Mouse (Mus musculus) heart, embryonic 15.5 days (tissue): Measurements from ENCODE around the gene Slc10a7. TPM values are rescaled to one million over a fixed set of nuclear protein-coding genes. Genes with fewer than 3 reads are reported as not detected.
A peak's percentile ranks its signal among the peaks of the same experiment; 100 is the strongest.

ENCODE experiments used
- ATAC-seq: fragments of 200-750 bp; cut with Nextera tagmentation; replicated peaks from 2 replicates; pipeline ENCODE4 v1.8.0; 2017; ENCODE audit warnings: low read depth, moderate TSS enrichment; ENCODE audit not compliant: insufficient number of reproducible peaks, insufficient read depth, low FRiP score
- H3K27ac ChIP-seq: fragments of 300-500 bp; sonication (generic); 2 replicates; pipeline ENCODE4 v1.5.1; 2015; ENCODE audit warnings: mild to moderate bottlenecking, inconsistent platforms
- H3K27me3 ChIP-seq: fragments of 300-500 bp; sonication (generic); 2 replicates; pipeline ENCODE4 v1.6.1; 2015; ENCODE audit warnings: inconsistent platforms
- H3K36me3 ChIP-seq: fragments of 300-500 bp; sonication (generic); 2 replicates; pipeline ENCODE4 v1.6.1; 2015; ENCODE audit warnings: mild to moderate bottlenecking, inconsistent platforms
- H3K4me1 ChIP-seq: fragments of 300-500 bp; sonication (generic); replicated peaks from 2 replicates; pipeline ENCODE4 v1.6.1; 2015; ENCODE audit warnings: inconsistent platforms
- H3K4me2 ChIP-seq: fragments of 300-500 bp; sonication (generic); 2 replicates; pipeline ENCODE4 v1.6.1; 2015; ENCODE audit warnings: inconsistent platforms, mild to moderate bottlenecking, moderate library complexity
- H3K4me3 ChIP-seq: fragments of 300-500 bp; sonication (generic); 2 replicates; pipeline ENCODE4 v1.5.1; 2015; ENCODE audit warnings: mild to moderate bottlenecking, inconsistent platforms
- H3K9ac ChIP-seq: fragments of 300-500 bp; sonication (generic); 2 replicates; pipeline ENCODE4 v1.6.1; 2015; ENCODE audit warnings: mild to moderate bottlenecking, inconsistent platforms
- H3K9me3 ChIP-seq: fragments of 300-500 bp; sonication (generic); replicated peaks from 2 replicates; pipeline ENCODE4 v1.6.1; 2016; ENCODE audit warnings: inconsistent platforms
- WGBS: fragments of 180-500 bp; shearing (Covaris S2); methylation state at CpG from one replicate; pipeline ENCODE4 v1.1.7; 2015; ENCODE audit warnings: mixed read lengths; 5-methylcytosine and 5-hydroxymethylcytosine counted together
- polyA plus RNA-seq: library from polyadenylated mRNA; unstranded; fragments of >200 nt; fragmentation: Nextera tagmentation; extraction: Ambion mirVana; gene quantifications from 2 replicates; pipeline ENCODE4 v1.2.1, GENCODE M21; 2015

Gene Slc10a7
- polyA plus RNA-seq, 1 experiment from 2014 or later, result 10.5 TPM

- no peak overlapping the region for H3K4me3 ChIP-seq
- H3K9ac ChIP-seq, result no peak overlapping the region
- no peaks in the 10 kb centered on the region for H3K36me3 ChIP-seq
- peaks cover 14% of the 10 kb centered on the region for H3K4me1 ChIP-seq
- no peak for ATAC-seq
- no peaks in the 10 kb centered on the region for H3K27me3 ChIP-seq
- H3K4me2 ChIP-seq, result no peak overlapping the region
- peak overlapping the region; percentile 31; the same call in 1 of the 2 replicates for H3K27ac ChIP-seq
- 75% methylated on average over 5 of the region's 5 CpGs for WGBS
- no peaks in the 10 kb centered on the region for H3K9me3 ChIP-seq
These were observed 75.0 kb downstream of the Slc10a7 start for GRCm38 (mm10) chr8:78584011-78584776.

GRCm38 (mm10) chr8:78584863-78585262 is 75.7 kb downstream of the Slc10a7 start:
- H3K9ac ChIP-seq, result no peak overlapping the region
- H3K27ac ChIP-seq, result peak overlapping the region; percentile 31
- no peak overlapping the region for H3K4me3 ChIP-seq
- no peak overlapping the region for H3K4me2 ChIP-seq
- H3K36me3 ChIP-seq, result no peaks in the 10 kb centered on the region
- H3K4me1 ChIP-seq, result peaks cover 14% of the 10 kb centered on the region
- H3K27me3 ChIP-seq, result no peaks in the 10 kb centered on the region
- no peaks in the 10 kb centered on the region for H3K9me3 ChIP-seq
- 30% methylated on average over 3 of the region's 3 CpGs for WGBS
- ATAC-seq, result no peak

- H3K9me3 ChIP-seq, result no peaks in the 10 kb centered on the region
- WGBS, result 24% methylated on average over 6 of the region's 6 CpGs
- H3K27ac ChIP-seq, result no peak overlapping the region
- H3K4me3 ChIP-seq, result no peak overlapping the region
- H3K36me3 ChIP-seq, result no peaks in the 10 kb centered on the region
- no peak overlapping the region for H3K4me2 ChIP-seq
- H3K9ac ChIP-seq, result no peak overlapping the region
- H3K27me3 ChIP-seq, result no peaks in the 10 kb centered on the region
- ATAC-seq, result no peak
- H3K4me1 ChIP-seq, result peaks cover 11% of the 10 kb centered on the region
These were observed 86.3 kb downstream of the Slc10a7 start for GRCm38 (mm10) chr8:78595481-78595908.

- 15% methylated on average over 3 of the region's 3 CpGs for WGBS
These were observed 89.1 kb downstream of the Slc10a7 start for GRCm38 (mm10) chr8:78598237-78598636.

GRCm38 (mm10) chr8:78603084-78603483 is 93.9 kb downstream of the Slc10a7 start:
- H3K27me3 ChIP-seq, result no peaks in the 10 kb centered on the region
- 96% methylated on average over 5 of the region's 5 CpGs for WGBS

More at GRCm38 (mm10) chr8:78598237-78598636, 89.1 kb downstream of the Slc10a7 start:
- no peak overlapping the region for H3K9ac ChIP-seq
- no peak overlapping the region for H3K27ac ChIP-seq
- H3K27me3 ChIP-seq, result no peaks in the 10 kb centered on the region
- no peaks in the 10 kb centered on the region for H3K36me3 ChIP-seq
- no peak overlapping the region for H3K4me2 ChIP-seq
- no peaks in the 10 kb centered on the region for H3K9me3 ChIP-seq
- H3K4me1 ChIP-seq, result peaks cover 11% of the 10 kb centered on the region
- H3K4me3 ChIP-seq, result no peak overlapping the region
- ATAC-seq, result peak; percentile 80

GRCm38 (mm10) chr8:78604426-78604825 is 95.3 kb downstream of the Slc10a7 start:
- Histone ChIP-seq H3K4me1 (no peaks in the 10 kb centered on the region; the same call in 1 of the 2 replicates), H3K36me3 (peaks cover 10% of the 10 kb centered on the region; the same call in 1 of the 2 replicates), H3K27ac (no peak overlapping the region), H3K9ac (no peak overlapping the region), H3K4me2 (no peak overlapping the region), H3K4me3 (no peak overlapping the region), H3K27me3 (no peaks in the 10 kb centered on the region), H3K9me3 (no peaks in the 10 kb centered on the region)
- WGBS, result 89% methylated on average over 9 of the region's 9 CpGs
- no peak; the same call in 1 of the 2 replicates for ATAC-seq

More at GRCm38 (mm10) chr8:78603084-78603483, 93.9 kb downstream of the Slc10a7 start:
- peaks cover 10% of the 10 kb centered on the region; the same call in 1 of the 2 replicates for H3K36me3 ChIP-seq
- peaks cover 5% of the 10 kb centered on the region for H3K4me1 ChIP-seq
- no peak overlapping the region for H3K4me2 ChIP-seq
- no peaks in the 10 kb centered on the region for H3K9me3 ChIP-seq
- H3K27ac ChIP-seq, result no peak overlapping the region
- ATAC-seq, result no peak
- no peak overlapping the region for H3K9ac ChIP-seq
- no peak overlapping the region for H3K4me3 ChIP-seq

GRCm38 (mm10) chr8:78609301-78609700 is 100.2 kb downstream of the Slc10a7 start:
- WGBS, result 58% methylated on average over 10 of the region's 10 CpGs

GRCm38 (mm10) chr8:78611019-78611418 is 101.9 kb downstream of the Slc10a7 start:
- Histone ChIP-seq H3K9ac (no peak overlapping the region), H3K4me1 (no peaks in the 10 kb centered on the region), H3K36me3 (0 out of 2 replicates have a peak, but pooled peaks cover 6% of the 10 kb centered on the region), H3K4me3 (no peak overlapping the region), H3K27ac (no peak overlapping the region), H3K9me3 (no peaks in the 10 kb centered on the region), H3K27me3 (no peaks in the 10 kb centered on the region), H3K4me2 (no peak overlapping the region)
- 84% methylated on average over 6 of the region's 6 CpGs for WGBS
- ATAC-seq, result no peak

More at GRCm38 (mm10) chr8:78609301-78609700, 100.2 kb downstream of the Slc10a7 start:
- H3K4me3 ChIP-seq, result no peak overlapping the region
- H3K27me3 ChIP-seq, result no peaks in the 10 kb centered on the region
- H3K9ac ChIP-seq, result no peak overlapping the region
- no peak overlapping the region for H3K27ac ChIP-seq
- no peak for ATAC-seq
- H3K9me3 ChIP-seq, result no peaks in the 10 kb centered on the region
- no peaks in the 10 kb centered on the region for H3K4me1 ChIP-seq
- peaks cover 8% of the 10 kb centered on the region; the same call in 1 of the 2 replicates for H3K36me3 ChIP-seq
- H3K4me2 ChIP-seq, result no peak overlapping the region

- WGBS, result 80% methylated on average over 4 of the region's 4 CpGs
- Histone ChIP-seq H3K4me1 (peaks cover 6% of the 10 kb centered on the region; the same call in 1 of the 2 replicates), H3K9ac (no peak overlapping the region), H3K4me3 (no peak overlapping the region), H3K27ac (no peak overlapping the region), H3K36me3 (no peaks in the 10 kb centered on the region), H3K27me3 (no peaks in the 10 kb centered on the region), H3K4me2 (no peak overlapping the region), H3K9me3 (no peaks in the 10 kb centered on the region)
- ATAC-seq, result no peak
These were observed 113.2 kb downstream of the Slc10a7 start for GRCm38 (mm10) chr8:78622362-78622761.

- H3K27me3 ChIP-seq, result no peaks in the 10 kb centered on the region
- no peak for ATAC-seq
- H3K9ac ChIP-seq, result no peak overlapping the region
- H3K36me3 ChIP-seq, result no peaks in the 10 kb centered on the region
- H3K4me2 ChIP-seq, result no peak overlapping the region
- no peaks in the 10 kb centered on the region for H3K9me3 ChIP-seq
- 72% methylated on average over 5 of the region's 5 CpGs for WGBS
- H3K27ac ChIP-seq, result no peak overlapping the region
- H3K4me1 ChIP-seq, result peaks cover 6% of the 10 kb centered on the region; the same call in 1 of the 2 replicates
- H3K4me3 ChIP-seq, result no peak overlapping the region
These were observed 114.8 kb downstream of the Slc10a7 start for GRCm38 (mm10) chr8:78623972-78624371.

- H3K27ac ChIP-seq, result no peak overlapping the region
- ATAC-seq, result no peak
- WGBS, result 41% methylated on average over 12 of the region's 12 CpGs
These were observed 115.7 kb downstream of the Slc10a7 start for GRCm38 (mm10) chr8:78624738-78625442.

More at GRCm38 (mm10) chr8:78624738-78625442, 115.7 kb downstream of the Slc10a7 start:
- H3K4me1 ChIP-seq, result peaks cover 11% of the 10 kb centered on the region; the same call in 1 of the 2 replicates
- H3K4me3 ChIP-seq, result no peak overlapping the region
- H3K9ac ChIP-seq, result no peak overlapping the region
- H3K36me3 ChIP-seq, result no peaks in the 10 kb centered on the region
- no peaks in the 10 kb centered on the region for H3K27me3 ChIP-seq
- H3K9me3 ChIP-seq, result no peaks in the 10 kb centered on the region
- no peak overlapping the region for H3K4me2 ChIP-seq
